In genomic region chr7:118723927-118724326, GRCm38 (mm10) we compare ENCODE assay signal across 26 mouse cellular contexts. TPM values are rescaled to one million over a fixed set of nuclear protein-coding genes. Genes with fewer than 3 reads are reported as not detected.
DNase-seq lines count a peak whose midpoint lies in the region; ATAC-seq lines count a peak whose summit lies in the region.
"Had no signal": no experiment of that assay in that cellular context is flagged by ENCODE, and none has a peak within 500 bp of the region (broad histone marks: within the 10 kb centered on the region; RNA-seq: fewer than 3 reads in every experiment).

No protein-coding gene starts in this region.

- DNase-seq in forebrain, embryonic 11.5 days (ENCODE audit: low spot score), result peak; percentile 33
- peak; percentile 85 for DNase-seq in lung, postnatal 25 days (ENCODE audit: low spot score)
- no peak for DNase-seq in right cerebral cortex, postnatal 10 days (ENCODE audit: low spot score in 2 of 2)
- no peak for DNase-seq in kidney, postnatal 25 days
- DNase-seq in urinary bladder, postnatal 36 days (ENCODE audit: low spot score in 2 of 2), result no peak
- DNase-seq: adrenal gland, adult 8-10 months; adrenal gland, postnatal 36 days; B cell, adult 2 months; cerebellum, adult 2 months; cerebellum, postnatal 10 days; embryo, embryonic 11 days; gastrocnemius, postnatal 10 days; heart, adult 2 months; heart, postnatal 14 days had no signal

- H3K4me3 ChIP-seq in forebrain, embryonic 11.5 days (ENCODE audit: low read depth, low read length), result no peak overlapping the region
- H3K4me3 ChIP-seq in forebrain, embryonic 15.5 days, result no peak overlapping the region
- no peak overlapping the region for H3K4me3 ChIP-seq in lung, embryonic 16.5 days (ENCODE audit: low read length)
- H3K4me3 ChIP-seq: embryonic facial prominence, embryonic 15.5 days; erythroblast, embryonic 14.5 days; forebrain, embryonic 10.5 days; heart, adult 2 months; heart, embryonic 15.5 days; hindbrain, embryonic 10.5 days; hindbrain, embryonic 15.5 days had no signal

- 82% methylated on average over 9 of the region's 9 CpGs for WGBS in forebrain, embryonic 11.5 days
- 92% methylated on average over 9 of the region's 9 CpGs for WGBS in forebrain, embryonic 15.5 days
- 66% methylated on average over 9 of the region's 9 CpGs for WGBS in lung, embryonic 16.5 days

- no peak for ATAC-seq in forebrain, embryonic 11.5 days (replicated peaks; ENCODE audit: low FRiP score)
- no peak for ATAC-seq in forebrain, embryonic 15.5 days (replicated peaks)
- peak; percentile 97 for ATAC-seq in lung, embryonic 16.5 days (ENCODE audit: low read depth)
- ATAC-seq: CD4-positive, CD25-positive, alpha-beta regulatory T cell, adult 4 months; forebrain, embryonic 16.5 days had no signal

- H3K9me3 ChIP-seq in forebrain, embryonic 11.5 days (ENCODE audit: control insufficient read depth, low read length), result no peaks in the 10 kb centered on the region
- H3K9me3 ChIP-seq in forebrain, embryonic 15.5 days, result no peaks in the 10 kb centered on the region
- no peaks in the 10 kb centered on the region for H3K9me3 ChIP-seq in lung, embryonic 16.5 days (ENCODE audit: control insufficient read depth, low read length)
- H3K9me3 ChIP-seq: embryonic facial prominence, embryonic 15.5 days; forebrain, embryonic 10.5 days; G1E; heart, embryonic 15.5 days; hindbrain, embryonic 10.5 days; hindbrain, embryonic 15.5 days had no signal

- no peak overlapping the region for H3K4me2 ChIP-seq in forebrain, embryonic 11.5 days (ENCODE audit: low read depth, low read length, severe bottlenecking)
- H3K4me2 ChIP-seq in forebrain, embryonic 15.5 days (replicated peaks), result no peak overlapping the region
- H3K4me2 ChIP-seq in lung, embryonic 16.5 days (ENCODE audit: low read depth, low read length), result peak overlapping the region; percentile 25; the same call in 1 of the 2 replicates
- H3K4me2 ChIP-seq: embryonic facial prominence, embryonic 15.5 days; heart, embryonic 11.5 days; heart, embryonic 15.5 days; hindbrain, embryonic 15.5 days had no signal

- H3K27me3 ChIP-seq in forebrain, embryonic 11.5 days (ENCODE audit: control insufficient read depth, insufficient read depth, low read length), result no peaks in the 10 kb centered on the region
- H3K27me3 ChIP-seq in forebrain, embryonic 15.5 days, result no peaks in the 10 kb centered on the region
- H3K27me3 ChIP-seq in lung, embryonic 16.5 days (ENCODE audit: control insufficient read depth, insufficient read depth, low read depth, low read length), result no peaks in the 10 kb centered on the region
- H3K27me3 ChIP-seq: embryonic facial prominence, embryonic 15.5 days; heart, embryonic 15.5 days; hindbrain, embryonic 15.5 days had no signal

- no peak overlapping the region for H3K27ac ChIP-seq in forebrain, embryonic 11.5 days (ENCODE audit: low read depth, low read length)
- H3K27ac ChIP-seq in forebrain, embryonic 15.5 days (replicated peaks), result no peak overlapping the region
- H3K27ac ChIP-seq in lung, embryonic 16.5 days (ENCODE audit: low read length), result peak overlapping the region; percentile 67
- H3K27ac ChIP-seq: embryonic facial prominence, embryonic 15.5 days; forebrain, embryonic 10.5 days; heart, adult 2 months; heart, embryonic 15.5 days; hindbrain, embryonic 10.5 days; hindbrain, embryonic 15.5 days had no signal

- H3K36me3 ChIP-seq in forebrain, embryonic 11.5 days (ENCODE audit: control insufficient read depth, insufficient read depth, low read length), result peaks cover 11% of the 10 kb centered on the region; the same call in 1 of the 2 replicates
- peaks cover 71% of the 10 kb centered on the region for H3K36me3 ChIP-seq in forebrain, embryonic 15.5 days
- H3K36me3 ChIP-seq in lung, embryonic 16.5 days (ENCODE audit: control insufficient read depth, insufficient read depth, low read length), result peaks cover 23% of the 10 kb centered on the region

- no peaks in the 10 kb centered on the region for H3K4me1 ChIP-seq in forebrain, embryonic 11.5 days (replicated peaks; ENCODE audit: control insufficient read depth, insufficient read depth, low read length)
- no peaks in the 10 kb centered on the region for H3K4me1 ChIP-seq in forebrain, embryonic 15.5 days
- no peaks in the 10 kb centered on the region; the same call in 1 of the 2 replicates for H3K4me1 ChIP-seq in lung, embryonic 16.5 days (replicated peaks; ENCODE audit: control insufficient read depth, insufficient read depth, low read length)
- H3K4me1 ChIP-seq: embryonic facial prominence, embryonic 15.5 days; forebrain, embryonic 10.5 days; heart, embryonic 15.5 days; hindbrain, embryonic 10.5 days; hindbrain, embryonic 15.5 days had no signal

- H3K9ac ChIP-seq in forebrain, embryonic 11.5 days (ENCODE audit: low read length), result no peak overlapping the region
- no peak overlapping the region for H3K9ac ChIP-seq in forebrain, embryonic 15.5 days (replicated peaks)
- no peak overlapping the region for H3K9ac ChIP-seq in lung, embryonic 16.5 days (ENCODE audit: low read length)
- H3K9ac ChIP-seq: embryonic facial prominence, embryonic 15.5 days; heart, embryonic 15.5 days; hindbrain, embryonic 15.5 days had no signal

RNA-seq across cellular contexts. Expression of gene Ccp110, which starts 11.6 kb away (rescaled TPM):
- 26.8 and 28.0 TPM in 2 replicates for polyA plus RNA-seq in forebrain, embryonic 11.5 days (2014; fragmentation: Nextera tagmentation; extraction: Ambion mirVana)
- polyA plus RNA-seq in forebrain, embryonic 15.5 days (2015; fragmentation: Nextera tagmentation; extraction: Ambion mirVana), result 31.7 and 33.2 TPM in 2 replicates
- polyA plus RNA-seq in lung, embryonic 16.5 days (2015; fragmentation: Nextera tagmentation; extraction: Ambion mirVana), result 20.1 and 22.8 TPM in 2 replicates

RNA-seq across cellular contexts. Expression of gene Vps35l, which starts 16.1 kb away (rescaled TPM):
- 74.9 and 75.2 TPM in 2 replicates for polyA plus RNA-seq in forebrain, embryonic 11.5 days (2014; fragmentation: Nextera tagmentation; extraction: Ambion mirVana)
- polyA plus RNA-seq in forebrain, embryonic 15.5 days (2015; fragmentation: Nextera tagmentation; extraction: Ambion mirVana), result 90.7 and 105 TPM in 2 replicates
- 67.0 and 71.5 TPM in 2 replicates for polyA plus RNA-seq in lung, embryonic 16.5 days (2015; fragmentation: Nextera tagmentation; extraction: Ambion mirVana)

RNA-seq across cellular contexts. Expression of gene Gde1, which starts 18.3 kb away (rescaled TPM):
- 97.7 and 104 TPM in 2 replicates for polyA plus RNA-seq in forebrain, embryonic 11.5 days (2014; fragmentation: Nextera tagmentation; extraction: Ambion mirVana)
- polyA plus RNA-seq in forebrain, embryonic 15.5 days (2015; fragmentation: Nextera tagmentation; extraction: Ambion mirVana), result 165 and 180 TPM in 2 replicates
- polyA plus RNA-seq in lung, embryonic 16.5 days (2015; fragmentation: Nextera tagmentation; extraction: Ambion mirVana), result 146 and 148 TPM in 2 replicates

Comparison
In these comparisons a context has a peak if more than half of its experiments do, and no peak if none do; other contexts are left out.
1. DNase-seq: peak in forebrain, embryonic 11.5 days (single experiment) and lung, postnatal 25 days (single experiment); none in right cerebral cortex, postnatal 10 days (0 of 2), kidney, postnatal 25 days (0 of 2) and urinary bladder, postnatal 36 days (0 of 2).